Comparison of ENCODE assay signal across 15 mouse cellular contexts in the genomic region with DNA sequence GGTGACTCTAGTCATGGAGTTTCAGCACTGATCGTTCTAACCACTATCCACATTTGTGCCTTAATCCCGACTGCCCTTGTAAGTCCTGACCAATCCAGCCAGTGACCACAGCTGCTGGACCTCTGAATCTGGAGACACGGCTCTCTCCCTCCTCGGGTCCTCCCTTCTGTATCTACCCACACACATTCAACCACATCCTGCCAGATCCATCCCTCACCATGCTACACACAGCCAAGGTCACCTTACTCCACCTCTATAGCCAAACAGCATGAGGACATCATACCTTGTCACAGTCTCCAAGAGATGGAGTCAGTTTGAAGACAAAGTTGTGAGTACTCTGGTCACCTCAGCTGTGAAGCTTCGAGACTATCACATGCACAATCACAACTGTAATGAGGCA.
"Had no signal": no experiment of that assay in that cellular context is flagged by ENCODE, and none has a peak within 500 bp of the region (broad histone marks: within the 10 kb centered on the region; RNA-seq: fewer than 3 reads in every experiment).

No protein-coding gene starts in this region.

- H3K4me3 ChIP-seq: kidney, embryonic 15.5 days; left cerebral cortex, adult 2 months; limb, embryonic 10.5 days; liver, embryonic 15.5 days; midbrain, embryonic 12.5 days; neural tube, embryonic 13.5 days had no signal

- H3K4me1 ChIP-seq: kidney, embryonic 15.5 days; limb, embryonic 10.5 days; liver, embryonic 15.5 days had no signal

- H3K4me2 ChIP-seq: kidney, embryonic 15.5 days; liver, embryonic 11.5 days; liver, embryonic 15.5 days; midbrain, embryonic 12.5 days; neural tube, embryonic 13.5 days had no signal

- H3K9me3 ChIP-seq: kidney, embryonic 15.5 days; limb, embryonic 10.5 days; liver, embryonic 15.5 days; midbrain, embryonic 12.5 days; neural tube, embryonic 13.5 days had no signal

- H3K27ac ChIP-seq: kidney, embryonic 15.5 days; left cerebral cortex, adult 2 months; limb, embryonic 10.5 days; liver, embryonic 15.5 days; midbrain, embryonic 12.5 days; neural tube, embryonic 13.5 days; stomach, postnatal 0 days had no signal

- DNase-seq: lung, adult 2 months; lung, postnatal 4 days; retina, postnatal 1 day; right cerebral cortex, postnatal 14 days; thymus, postnatal 4 days had no signal

- H3K9ac ChIP-seq: kidney, embryonic 15.5 days; liver, embryonic 15.5 days; midbrain, embryonic 12.5 days; neural tube, embryonic 13.5 days had no signal

- ATAC-seq: lung, postnatal 0 days; midbrain, embryonic 16.5 days had no signal

- H3K27me3 ChIP-seq: kidney, embryonic 15.5 days; liver, embryonic 15.5 days; midbrain, embryonic 12.5 days; neural tube, embryonic 13.5 days had no signal

- H3K36me3 ChIP-seq: kidney, embryonic 15.5 days; limb, embryonic 10.5 days; liver, embryonic 15.5 days; midbrain, embryonic 12.5 days; neural tube, embryonic 13.5 days had no signal
